Mouse (Mus musculus) hindbrain, embryonic 14.5 days (tissue): ENCODE measurements at regions not wholly inside any gene's neighbourhood (a gene's known extent, or its start where the extent isn't known, plus 50 kb on each side); places are given as distances from the start of the nearest gene placed in this dataset.

Source experiments
- ATAC-seq: fragments of 200-750 bp; cut with Nextera tagmentation; 2 replicates; pipeline ENCODE4 v1.8.0; 2017; ENCODE audit warnings: moderate number of reproducible peaks, mild to moderate bottlenecking, moderate TSS enrichment, moderate library complexity; ENCODE audit not compliant: low FRiP score
- DNase-seq: peaks from one replicate; pipeline ENCODE4 v3.0.0-alpha.2; 2015; ENCODE audit warnings: low spot score
- H3K27ac ChIP-seq: fragments of 300-500 bp; sonication (generic); 2 replicates; pipeline ENCODE4 v1.5.1; 2014; ENCODE audit warnings: mild to moderate bottlenecking, moderate library complexity
- H3K27me3 ChIP-seq: fragments of 300-500 bp; sonication (generic); 2 replicates; pipeline ENCODE4 v1.6.1; 2014; ENCODE audit warnings: mild to moderate bottlenecking, low read length, mixed read lengths; ENCODE audit not compliant: control insufficient read depth, insufficient read depth
- H3K36me3 ChIP-seq: fragments of 300-500 bp; sonication (generic); replicated peaks from 2 replicates; pipeline ENCODE4 v1.6.1; 2014; ENCODE audit not compliant: control insufficient read depth, insufficient read depth
- H3K4me1 ChIP-seq: fragments of 300-500 bp; sonication (generic); replicated peaks from 2 replicates; pipeline ENCODE4 v1.6.1; 2014; ENCODE audit warnings: antibody characterized with exemption, low read length, mixed read lengths; ENCODE audit not compliant: control insufficient read depth, insufficient read depth
- H3K4me2 ChIP-seq: fragments of 300-500 bp; sonication (generic); replicated peaks from 2 replicates; pipeline ENCODE4 v1.6.1; 2014; ENCODE audit warnings: mild to moderate bottlenecking, moderate library complexity
- H3K4me3 ChIP-seq: fragments of 300-500 bp; sonication (generic); replicated peaks from 2 replicates; pipeline ENCODE4 v1.5.1; 2014; ENCODE audit warnings: mild to moderate bottlenecking, low read length
- H3K9ac ChIP-seq: fragments of 300-500 bp; sonication (generic); 2 replicates; pipeline ENCODE4 v1.6.1; 2014
- H3K9me3 ChIP-seq: fragments of 300-500 bp; sonication (generic); 2 replicates; pipeline ENCODE4 v1.6.1; 2016; ENCODE audit warnings: low read length; ENCODE audit not compliant: control insufficient read depth
- WGBS: fragments of 180-500 bp; shearing (Covaris S2); extraction: QIAGEN DNeasy Blood & Tissue Kit; methylation state at CpG from one replicate; pipeline ENCODE4 v1.1.7; 2014; 5-methylcytosine and 5-hydroxymethylcytosine counted together

DNA sequence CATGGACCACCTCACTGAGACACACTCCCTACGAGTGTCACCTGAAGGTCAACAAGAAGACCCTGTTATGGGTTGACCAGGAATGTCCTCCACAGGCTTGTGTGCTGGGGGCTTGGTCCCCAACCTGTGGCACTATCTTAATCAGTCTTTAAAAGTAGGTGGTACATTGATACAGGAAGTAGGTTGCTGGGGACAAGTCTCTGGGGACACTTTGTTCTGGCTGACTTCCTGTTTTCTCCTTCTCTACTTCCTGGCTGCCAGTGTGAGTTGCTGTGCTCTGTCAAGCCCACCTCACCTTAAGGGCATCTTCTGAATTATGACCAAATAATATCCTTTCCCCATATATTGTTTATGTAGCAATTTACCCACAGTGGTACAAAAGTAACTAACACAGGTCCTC, 96.1 kb downstream of the Cct6b start:
- 86% methylated on average over 1 of the region's 1 CpGs for WGBS

DNA sequence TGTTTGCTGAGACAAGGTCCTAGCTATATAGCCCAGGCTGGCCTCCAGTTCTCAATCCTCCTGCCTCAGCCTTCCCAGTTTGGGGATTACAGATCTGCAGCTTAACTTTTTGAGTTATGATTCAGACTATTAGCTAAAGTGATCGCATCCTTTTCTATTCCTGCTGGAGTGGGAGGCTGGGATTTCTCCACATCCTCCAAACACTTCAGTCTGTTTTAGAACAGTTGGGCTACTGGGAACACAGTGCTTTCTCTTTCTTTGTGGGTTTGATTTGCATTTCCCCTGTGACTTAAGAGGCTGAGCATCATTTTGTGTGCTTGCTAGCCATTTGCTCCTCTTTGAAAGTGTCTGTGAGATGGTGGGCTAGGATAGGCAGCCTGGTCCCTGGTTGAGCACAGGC, 100.0 kb downstream of the Cct6b start:
- no peaks in the 10 kb centered on the region for H3K27me3 ChIP-seq
- no peak for ATAC-seq
- no peak overlapping the region for H3K4me2 ChIP-seq
- no peaks in the 10 kb centered on the region for H3K9me3 ChIP-seq
- H3K4me1 ChIP-seq, result no peaks in the 10 kb centered on the region
- WGBS, result 91% methylated on average over 1 of the region's 1 CpGs
- H3K27ac ChIP-seq, result no peak overlapping the region
- no peak for DNase-seq
- no peak overlapping the region for H3K4me3 ChIP-seq
- H3K36me3 ChIP-seq, result no peaks in the 10 kb centered on the region
- H3K9ac ChIP-seq, result no peak overlapping the region

More for the DNA sequence above, 96.1 kb downstream of the Cct6b start:
- Histone ChIP-seq H3K9ac (no peak overlapping the region), H3K27me3 (no peaks in the 10 kb centered on the region), H3K36me3 (no peaks in the 10 kb centered on the region), H3K4me3 (no peak overlapping the region), H3K4me1 (no peaks in the 10 kb centered on the region), H3K27ac (no peak overlapping the region), H3K4me2 (no peak overlapping the region), H3K9me3 (no peaks in the 10 kb centered on the region)
- DNase-seq, result no peak
- no peak for ATAC-seq

DNA sequence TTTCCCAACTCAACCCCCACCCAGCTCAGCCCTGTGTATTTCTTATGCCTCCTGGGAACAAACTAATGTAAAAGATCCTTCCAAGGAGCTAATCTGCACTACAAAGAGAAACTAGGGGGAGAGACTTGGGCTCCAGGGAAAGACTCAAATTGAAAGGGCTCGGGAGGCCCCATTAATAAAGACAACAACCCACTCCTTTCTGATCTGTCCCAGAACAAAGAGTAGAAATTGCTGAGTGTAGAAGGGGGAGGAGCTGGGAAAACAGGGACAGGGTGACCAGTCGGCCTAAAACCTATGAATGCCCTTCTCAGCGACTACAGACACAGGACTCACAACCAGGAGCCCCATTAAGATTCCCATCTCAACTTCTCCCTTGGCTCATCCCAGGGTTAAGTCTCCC, 102.0 kb downstream of the Cct6b start:
- Histone ChIP-seq H3K36me3 (no peaks in the 10 kb centered on the region), H3K27me3 (no peaks in the 10 kb centered on the region), H3K4me2 (no peak overlapping the region), H3K9me3 (no peaks in the 10 kb centered on the region), H3K9ac (no peak overlapping the region), H3K4me1 (no peaks in the 10 kb centered on the region), H3K4me3 (no peak overlapping the region), H3K27ac (no peak overlapping the region)
- DNase-seq (no peak), ATAC-seq (no peak)
- WGBS, result 5% methylated on average over 3 of the region's 3 CpGs

DNA sequence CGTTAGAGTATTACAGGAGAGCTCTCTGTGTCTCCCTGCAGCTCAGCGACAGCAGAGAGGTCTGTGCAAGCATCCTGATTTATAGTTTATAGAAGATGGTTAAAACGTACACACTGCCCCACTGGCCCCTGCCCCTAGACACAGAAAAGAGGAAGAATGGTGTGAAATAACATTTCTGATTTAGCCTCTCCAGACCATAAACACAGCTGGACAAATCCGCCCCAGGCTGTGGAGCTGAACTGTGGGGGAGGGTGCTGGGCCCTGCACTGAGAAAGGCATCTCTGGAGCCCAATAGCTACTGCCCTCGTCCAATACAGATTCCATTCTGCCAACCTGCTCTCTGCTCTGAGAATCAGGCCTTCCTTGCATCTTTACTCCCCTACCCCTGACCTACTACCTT, 112.4 kb downstream of the Cct6b start:
- H3K4me3 ChIP-seq, result no peak overlapping the region
- H3K4me2 ChIP-seq, result no peak overlapping the region
- ATAC-seq (no peak), DNase-seq (no peak)
- H3K27ac ChIP-seq, result no peak overlapping the region
- no peaks in the 10 kb centered on the region for H3K4me1 ChIP-seq
- no peaks in the 10 kb centered on the region for H3K9me3 ChIP-seq
- no peaks in the 10 kb centered on the region for H3K27me3 ChIP-seq
- 35% methylated on average over 5 of the region's 5 CpGs for WGBS
- no peaks in the 10 kb centered on the region for H3K36me3 ChIP-seq
- no peak overlapping the region for H3K9ac ChIP-seq

DNA sequence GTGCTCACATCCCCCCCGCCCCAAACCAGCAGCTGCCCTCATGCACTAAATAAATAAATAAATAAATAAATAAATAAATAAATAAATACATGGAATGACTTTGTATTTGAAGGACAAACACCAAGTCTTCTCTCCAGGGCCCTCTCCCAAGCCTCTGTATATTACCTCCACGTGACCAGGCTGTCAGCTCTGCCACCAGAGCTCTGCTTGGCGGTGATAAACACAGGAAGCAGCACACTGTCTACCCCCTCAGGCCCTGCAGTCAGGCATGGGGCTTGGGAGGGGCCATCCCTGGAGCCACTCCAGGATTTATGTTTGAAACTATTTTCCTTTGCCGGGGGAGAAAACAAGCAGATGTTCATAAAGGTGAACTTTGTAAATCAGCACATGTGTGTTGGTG, 125.6 kb downstream of the Cct6b start:
- Histone ChIP-seq H3K9me3 (no peaks in the 10 kb centered on the region), H3K27me3 (no peaks in the 10 kb centered on the region), H3K27ac (no peak overlapping the region), H3K4me2 (no peak overlapping the region), H3K4me3 (no peak overlapping the region), H3K4me1 (no peaks in the 10 kb centered on the region), H3K9ac (no peak overlapping the region), H3K36me3 (no peaks in the 10 kb centered on the region)
- ATAC-seq, result no peak
- DNase-seq, result no peak
- 60% methylated on average over 4 of the region's 4 CpGs for WGBS

DNA sequence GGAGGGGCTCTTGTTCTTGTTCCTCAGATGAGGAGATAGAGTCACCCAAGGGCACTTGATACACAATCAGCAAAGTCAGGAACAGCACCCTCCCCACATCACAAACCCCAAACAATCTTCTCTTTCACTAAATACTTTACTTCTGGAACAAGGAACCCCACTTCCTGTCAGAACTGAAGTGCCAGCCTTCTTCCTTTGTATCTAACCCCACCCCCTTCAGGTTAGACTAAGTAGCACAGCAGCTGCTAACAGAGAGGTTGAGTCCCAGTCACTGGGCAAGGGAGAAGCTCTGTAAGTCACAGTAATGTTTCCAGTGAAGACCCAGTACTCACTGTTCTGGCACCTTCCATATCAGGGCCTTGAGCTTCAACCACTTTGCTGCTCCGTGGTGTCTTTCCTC, 131.9 kb downstream of the Cct6b start:
- Histone ChIP-seq H3K4me3 (no peak overlapping the region), H3K36me3 (no peaks in the 10 kb centered on the region), H3K27ac (no peak overlapping the region), H3K27me3 (no peaks in the 10 kb centered on the region), H3K4me2 (no peak overlapping the region), H3K4me1 (0 out of 2 replicates have a peak, but pooled peaks cover 4% of the 10 kb centered on the region), H3K9me3 (no peaks in the 10 kb centered on the region), H3K9ac (no peak overlapping the region)
- ATAC-seq (no peak), DNase-seq (no peak)
- 86% methylated on average over 1 of the region's 1 CpGs for WGBS

DNA sequence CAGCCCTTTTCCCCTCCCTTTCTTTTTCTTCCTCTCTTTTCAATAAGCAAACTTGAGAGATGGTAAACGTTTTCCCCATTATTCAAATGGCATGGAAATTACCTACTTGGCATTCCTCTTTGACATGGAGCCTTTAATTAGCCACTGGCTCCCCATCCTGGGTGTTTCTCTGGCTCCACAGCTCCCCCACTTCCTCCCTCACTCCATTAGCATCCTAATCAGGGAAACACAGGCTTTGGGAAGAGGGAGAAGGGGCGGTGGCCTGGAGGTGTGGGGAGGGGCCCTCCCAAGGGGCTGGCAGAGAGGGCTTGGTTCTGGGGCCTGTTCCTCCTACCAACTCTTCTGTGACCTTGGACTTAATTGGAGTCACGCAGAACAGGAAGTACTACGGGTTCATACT, 132.7 kb downstream of the Cct6b start:
- no peaks in the 10 kb centered on the region for H3K36me3 ChIP-seq
- H3K9me3 ChIP-seq, result no peaks in the 10 kb centered on the region
- 25% methylated on average over 4 of the region's 4 CpGs for WGBS
- H3K27me3 ChIP-seq, result no peaks in the 10 kb centered on the region
- no peak for DNase-seq
- no peak overlapping the region for H3K9ac ChIP-seq
- H3K4me3 ChIP-seq, result no peak overlapping the region
- H3K27ac ChIP-seq, result no peak overlapping the region
- no peak overlapping the region for H3K4me2 ChIP-seq
- ATAC-seq, result peak; percentile 59; the same call in 1 of the 2 replicates
- H3K4me1 ChIP-seq, result 0 out of 2 replicates have a peak, but pooled peaks cover 4% of the 10 kb centered on the region

DNA sequence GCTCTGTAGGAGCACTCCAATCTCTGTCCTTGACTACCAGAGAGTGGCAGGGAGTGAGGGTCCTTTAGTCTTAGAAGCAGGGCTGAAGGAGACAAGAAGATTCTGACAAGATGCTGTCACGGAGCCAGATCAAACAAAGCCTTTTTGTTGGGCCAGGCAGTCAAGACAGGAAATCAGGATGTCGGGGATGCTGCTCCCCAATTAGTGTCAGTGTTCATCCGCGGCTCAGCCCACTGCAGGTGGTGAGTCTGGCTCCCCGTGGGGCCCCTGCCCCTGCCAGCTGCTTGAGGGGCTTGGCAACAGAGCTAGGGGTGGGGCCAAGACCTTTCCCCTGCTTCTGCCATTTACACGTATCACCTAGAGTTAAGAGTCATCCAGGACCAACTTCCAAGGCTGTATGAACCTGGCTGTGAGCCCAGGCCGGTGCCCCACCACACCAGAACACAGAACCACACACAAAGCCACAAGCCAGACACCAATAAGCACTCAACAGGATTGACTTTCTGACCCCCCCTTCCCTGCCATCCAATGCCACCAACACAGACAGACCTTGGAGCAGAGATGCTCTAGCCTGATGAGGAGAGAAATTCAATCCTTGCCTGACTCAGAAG, 137.5 kb downstream of the Cct6b start:
- no peak overlapping the region for H3K27ac ChIP-seq
- H3K4me3 ChIP-seq, result no peak overlapping the region
- no peaks in the 10 kb centered on the region for H3K27me3 ChIP-seq
- H3K36me3 ChIP-seq, result no peaks in the 10 kb centered on the region
- ATAC-seq (no peak), DNase-seq (no peak)
- H3K9ac ChIP-seq, result no peak overlapping the region
- 0 out of 2 replicates have a peak, but pooled peaks cover 3% of the 10 kb centered on the region for H3K4me1 ChIP-seq
- H3K9me3 ChIP-seq, result no peaks in the 10 kb centered on the region
- WGBS, result 33% methylated on average over 7 of the region's 7 CpGs
- no peak overlapping the region for H3K4me2 ChIP-seq

DNA sequence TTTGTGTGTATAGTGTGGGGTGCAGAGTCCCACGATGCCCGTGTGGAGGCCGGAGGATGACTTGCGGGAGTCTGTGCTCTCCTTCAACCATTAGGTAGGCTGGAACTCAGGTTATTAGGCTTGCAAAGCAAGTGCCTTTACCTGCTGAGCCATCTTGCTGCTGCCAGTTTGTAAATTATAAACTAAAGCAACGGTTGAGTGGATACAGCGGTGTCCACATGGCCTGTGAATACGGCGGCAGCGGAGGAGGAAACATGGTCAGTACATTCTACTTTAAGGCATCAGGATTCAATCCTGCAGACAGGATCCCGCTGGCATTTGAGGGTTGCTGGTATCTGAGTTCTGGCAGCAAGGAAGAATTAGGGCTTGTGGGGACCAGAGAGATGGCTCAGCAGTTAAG, 143.1 kb downstream of the Cct6b start:
- Histone ChIP-seq H3K27me3 (no peaks in the 10 kb centered on the region), H3K9ac (no peak overlapping the region), H3K36me3 (no peaks in the 10 kb centered on the region), H3K9me3 (no peaks in the 10 kb centered on the region), H3K4me2 (no peak overlapping the region), H3K4me3 (no peak overlapping the region), H3K27ac (no peak overlapping the region), H3K4me1 (peaks cover 12% of the 10 kb centered on the region)
- WGBS, result 92% methylated on average over 10 of the region's 10 CpGs
- DNase-seq (no peak), ATAC-seq (no peak)

DNA sequence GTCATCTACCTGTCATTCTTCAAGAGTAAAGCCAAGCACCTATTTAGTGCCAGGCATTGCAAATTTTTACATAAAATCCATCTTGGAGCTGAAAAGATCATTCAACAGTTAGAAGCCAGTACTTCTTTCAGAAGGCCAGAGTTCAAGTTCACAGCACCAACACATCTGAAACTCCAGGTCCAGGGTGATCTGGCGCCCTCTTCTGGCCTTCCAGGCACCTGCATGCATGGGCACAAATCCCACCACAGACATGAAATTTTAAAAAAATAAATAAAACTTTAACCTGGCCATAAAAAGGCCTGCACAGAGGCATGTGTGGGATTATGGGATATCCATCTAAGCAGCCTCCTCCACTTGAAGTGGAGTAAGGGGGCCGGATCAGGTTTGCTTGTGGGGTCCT, 144.7 kb downstream of the Cct6b start:
- Histone ChIP-seq H3K9ac (no peak overlapping the region), H3K4me1 (peaks cover 12% of the 10 kb centered on the region), H3K27ac (no peak overlapping the region), H3K4me2 (no peak overlapping the region), H3K36me3 (no peaks in the 10 kb centered on the region), H3K27me3 (no peaks in the 10 kb centered on the region), H3K9me3 (no peaks in the 10 kb centered on the region), H3K4me3 (no peak overlapping the region)
- 65% methylated on average over 2 of the region's 2 CpGs for WGBS
- ATAC-seq, result no peak
- no peak for DNase-seq
